Mouse (Mus musculus) layer of hippocampus, postnatal 14 days (tissue): Measurements from ENCODE around the gene Gm10428. TPM values are rescaled to one million over a fixed set of nuclear protein-coding genes. Genes with fewer than 3 reads are reported as not detected.

Source experiments
- DNase-seq, 2 experiments: peaks; one replicate each; pipeline ENCODE4 v3.0.0; 2021 to 2022; ENCODE audit warnings: low spot score in 2 of 2, mixed read lengths in 1 of 2
- total RNA-seq, 2 experiments: library from RNA; stranded (reverse); gene quantifications; 2 replicates each; pipeline ENCODE4 v1.2.3; 2021

Gm10428 gene
- total RNA-seq, 2 experiments from 2014 or later = not detected

GRCm38 (mm10) chr11:62776510-62776909 is 23.6 kb downstream of the Gm10428 start:
- no peak for DNase-seq

- DNase-seq = peak; percentile 90 to 92
Observed at GRCm38 (mm10) chr11:62788935-62789616, 36.2 kb downstream of the Gm10428 start, which contains the start of gene Zfp286. Gene Zfp286, minus strand, starts transcription at chr11:62789462.

- DNase-seq = no peak
Observed at GRCm38 (mm10) chr11:62789617-62789936, 36.7 kb downstream of the Gm10428 start.

Other genes with a start within 250 kb of the Gm10428 start
- 10 to 100 TPM; 37.4 to 38.5 TPM for gene Cenpv, start 213.8 kb upstream of the Gm10428 start, total RNA-seq
- 1,000 to 10,000 TPM; 1,675 to 1,723 TPM for gene Ubb, start 201.9 kb upstream of the Gm10428 start, total RNA-seq
- gene Trpv2, start 178.6 kb upstream of the Gm10428 start, total RNA-seq = 10 to 100 TPM; 18.4 to 21.5 TPM
- 10 to 100 TPM in 1 of 2 experiments, 1 to 10 TPM in 1; 9.5 to 11.3 TPM for gene Lrrc75a, start 104.6 kb upstream of the Gm10428 start, total RNA-seq
- 10 to 100 TPM; 14.8 to 17.2 TPM for gene Mmgt2, start 104.4 kb upstream of the Gm10428 start, total RNA-seq
- gene Zfp287, start 21.2 kb upstream of the Gm10428 start, total RNA-seq = 10 to 100 TPM; 15.2 to 16.7 TPM
- gene Zfp286, start 36.4 kb downstream of the Gm10428 start, total RNA-seq = 10 to 100 TPM; 21.3 to 21.5 TPM
- 1 to 10 TPM; 3.9 to 4.0 TPM for gene Trim16, start 67.1 kb downstream of the Gm10428 start, total RNA-seq
- gene Fbxw10, start 94.0 kb downstream of the Gm10428 start, total RNA-seq = 1 to 10 TPM in 1 of 2 experiments, under 1 TPM in 1; 0.62 to 1.5 TPM
- 10 to 100 TPM; 24.8 to 26.2 TPM for gene Tvp23b, start 126.4 kb downstream of the Gm10428 start, total RNA-seq
- not detected for gene Cdrt4, start 198.1 kb downstream of the Gm10428 start, total RNA-seq